Mouse (Mus musculus): ENCODE data around the gene Tex261. TPM values are rescaled to one million over a fixed set of nuclear protein-coding genes. Genes with fewer than 3 reads are reported as not detected.

Tex261 gene
- polyA plus RNA-seq, 1 experiment from 2014 or later = 108 TPM

DNA sequence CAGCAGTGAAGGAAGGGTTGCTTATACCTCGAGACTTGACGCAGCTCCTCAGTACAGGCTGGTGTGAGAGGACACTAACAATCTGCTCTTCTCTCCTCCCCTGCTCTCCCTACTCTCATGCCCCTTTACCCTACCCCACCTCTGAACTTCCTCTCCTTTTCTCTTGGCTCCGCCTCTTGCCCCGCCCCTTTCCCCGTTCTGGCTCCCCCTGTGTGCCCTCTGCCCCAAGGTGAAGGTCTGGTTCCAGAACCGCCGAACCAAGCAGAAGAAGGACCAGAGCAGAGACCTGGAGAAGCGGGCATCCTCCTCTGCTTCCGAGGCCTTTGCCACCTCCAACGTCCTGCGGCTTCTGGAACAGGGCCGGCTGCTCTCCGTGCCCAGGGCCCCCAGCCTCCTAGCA lies 38.3 kb downstream of the Tex261 start:
- H3K9ac ChIP-seq (ENCODE audit: low read depth, low read length) = no peak overlapping the region
- H3K27ac ChIP-seq = no peak overlapping the region
- no peak for TF ChIP-seq CTCF (IDR thresholded peaks at IDR 0.05; ENCODE audit: low read depth)
- 33% methylated on average over 12 of the region's 13 CpGs for WGBS
- no peak overlapping the region for H3K4me3 ChIP-seq (replicated peaks; ENCODE audit: low read depth, low read length)
- H3K36me3 ChIP-seq (ENCODE audit: insufficient read depth, low read length) = no peaks in the 10 kb centered on the region
- ATAC-seq (replicated peaks; ENCODE audit: low FRiP score, low read depth) = no peak
- no peak overlapping the region for H3K4me2 ChIP-seq (ENCODE audit: low read length)
- no peaks in the 10 kb centered on the region for H3K9me3 ChIP-seq (replicated peaks; ENCODE audit: low read length)
- no peak for DNase-seq (ENCODE audit: low spot score)
- no peaks in the 10 kb centered on the region for H3K27me3 ChIP-seq (ENCODE audit: insufficient read depth, low read length)
- H3K4me1 ChIP-seq (replicated peaks; ENCODE audit: insufficient read depth, low read length) = no peaks in the 10 kb centered on the region

DNA sequence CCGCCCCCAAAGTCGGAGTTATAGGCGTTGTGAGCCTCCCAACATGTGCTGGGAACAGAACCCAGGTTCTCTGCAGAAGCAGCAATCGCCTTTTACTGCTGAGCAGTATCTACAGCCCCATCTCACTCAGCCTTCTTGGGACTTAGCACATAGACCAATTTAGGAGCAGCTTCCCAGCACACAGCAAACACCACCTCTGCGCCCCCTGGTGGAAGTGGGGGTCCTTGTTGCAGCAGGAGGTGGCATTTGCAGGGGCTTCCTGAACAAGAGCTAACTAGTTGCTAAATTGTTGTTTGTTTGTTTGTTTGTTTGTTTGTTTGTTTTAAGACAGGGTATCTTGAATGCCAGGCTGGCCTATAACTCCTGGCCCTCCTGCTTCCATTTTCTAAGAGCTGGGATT lies 44.5 kb downstream of the Tex261 start:
- Histone ChIP-seq H3K4me1 (replicated peaks; ENCODE audit: insufficient read depth, low read length) (no peaks in the 10 kb centered on the region), H3K4me2 (ENCODE audit: low read length) (no peak overlapping the region), H3K9ac (ENCODE audit: low read depth, low read length) (no peak overlapping the region), H3K27me3 (ENCODE audit: insufficient read depth, low read length) (no peaks in the 10 kb centered on the region), H3K9me3 (replicated peaks; ENCODE audit: low read length) (no peaks in the 10 kb centered on the region), H3K27ac (no peak overlapping the region), H3K36me3 (ENCODE audit: insufficient read depth, low read length) (no peaks in the 10 kb centered on the region), H3K4me3 (replicated peaks; ENCODE audit: low read depth, low read length) (no peak overlapping the region)
- 29% methylated on average over 5 of the region's 5 CpGs for WGBS
- TF ChIP-seq CTCF (IDR thresholded peaks at IDR 0.05; ENCODE audit: low read depth) = peak; percentile 80
- DNase-seq (ENCODE audit: low spot score) (peak; percentile 76), ATAC-seq (replicated peaks; ENCODE audit: low FRiP score, low read depth) (no peak)

DNA sequence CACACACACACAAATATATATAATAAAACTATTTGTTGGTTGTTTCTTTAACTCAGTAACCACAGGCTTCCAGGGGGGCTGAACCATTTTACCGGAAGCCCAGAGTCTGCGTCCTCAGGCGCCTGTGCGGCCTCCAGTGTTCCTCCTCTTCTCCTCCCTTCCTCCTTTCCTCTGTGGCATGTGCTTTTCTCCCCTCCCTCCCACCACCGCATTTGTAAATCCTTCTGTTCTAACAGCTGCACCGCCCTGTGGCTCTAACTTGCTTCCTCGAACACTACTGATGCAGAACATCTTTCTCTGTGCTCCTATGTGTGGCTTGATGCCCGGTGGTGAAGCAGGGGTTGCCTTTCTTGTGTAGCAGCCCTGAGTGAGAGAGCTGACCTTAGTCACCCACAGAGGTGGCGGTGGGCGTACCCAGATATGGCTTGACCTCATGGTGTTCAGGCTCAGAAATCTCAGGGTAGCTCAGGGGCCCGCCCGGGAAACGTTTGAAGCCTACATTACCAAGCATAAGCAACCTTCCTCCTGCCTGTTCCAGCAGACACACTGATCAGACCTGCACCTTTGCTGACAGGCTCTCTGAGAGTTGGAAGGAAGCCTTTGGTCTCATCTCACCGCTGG lies 46.2 kb downstream of the Tex261 start:
- Histone ChIP-seq H3K4me1 (replicated peaks; ENCODE audit: insufficient read depth, low read length) (no peaks in the 10 kb centered on the region), H3K27ac (no peak overlapping the region), H3K36me3 (ENCODE audit: insufficient read depth, low read length) (no peaks in the 10 kb centered on the region), H3K4me2 (ENCODE audit: low read length) (no peak overlapping the region), H3K9ac (ENCODE audit: low read depth, low read length) (no peak overlapping the region), H3K4me3 (replicated peaks; ENCODE audit: low read depth, low read length) (no peak overlapping the region), H3K27me3 (ENCODE audit: insufficient read depth, low read length) (no peaks in the 10 kb centered on the region; the same call in 1 of the 2 replicates), H3K9me3 (replicated peaks; ENCODE audit: low read length) (no peaks in the 10 kb centered on the region)
- DNase-seq (ENCODE audit: low spot score) = no peak
- no peak for ATAC-seq (replicated peaks; ENCODE audit: low FRiP score, low read depth)
- no peak for TF ChIP-seq CTCF (IDR thresholded peaks at IDR 0.05; ENCODE audit: low read depth)
- 60% methylated on average over 14 of the region's 14 CpGs for WGBS

DNA sequence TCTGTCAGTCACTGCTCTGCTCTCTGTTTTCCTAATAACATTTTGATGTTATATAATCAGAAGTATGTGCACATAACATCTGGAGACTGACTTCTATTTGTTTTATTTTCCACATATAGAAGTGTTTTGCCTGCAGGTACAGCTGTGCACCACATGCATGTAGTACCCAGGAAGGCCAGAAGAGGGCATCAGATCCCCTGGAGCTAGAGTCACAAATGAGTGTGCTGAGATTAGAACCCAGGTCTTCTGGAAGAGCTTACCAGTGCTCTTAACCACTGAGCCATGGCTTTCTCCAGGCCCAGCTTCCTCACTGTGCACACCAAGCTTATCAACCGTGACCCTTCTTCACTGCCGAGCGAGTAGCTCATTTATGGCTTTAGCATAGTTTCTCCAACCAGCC lies 47.1 kb downstream of the Tex261 start:
- Histone ChIP-seq H3K4me3 (replicated peaks; ENCODE audit: low read depth, low read length) (no peak overlapping the region), H3K27ac (no peak overlapping the region), H3K27me3 (ENCODE audit: insufficient read depth, low read length) (peaks cover 3% of the 10 kb centered on the region), H3K9me3 (replicated peaks; ENCODE audit: low read length) (no peaks in the 10 kb centered on the region), H3K4me2 (ENCODE audit: low read length) (no peak overlapping the region), H3K4me1 (replicated peaks; ENCODE audit: insufficient read depth, low read length) (no peaks in the 10 kb centered on the region), H3K36me3 (ENCODE audit: insufficient read depth, low read length) (no peaks in the 10 kb centered on the region), H3K9ac (ENCODE audit: low read depth, low read length) (no peak overlapping the region)
- DNase-seq (ENCODE audit: low spot score) (no peak), ATAC-seq (replicated peaks; ENCODE audit: low FRiP score, low read depth) (no peak)
- peak; percentile 68 for TF ChIP-seq CTCF (IDR thresholded peaks at IDR 0.05; ENCODE audit: low read depth)
- 59% methylated on average over 3 of the region's 3 CpGs for WGBS

DNA sequence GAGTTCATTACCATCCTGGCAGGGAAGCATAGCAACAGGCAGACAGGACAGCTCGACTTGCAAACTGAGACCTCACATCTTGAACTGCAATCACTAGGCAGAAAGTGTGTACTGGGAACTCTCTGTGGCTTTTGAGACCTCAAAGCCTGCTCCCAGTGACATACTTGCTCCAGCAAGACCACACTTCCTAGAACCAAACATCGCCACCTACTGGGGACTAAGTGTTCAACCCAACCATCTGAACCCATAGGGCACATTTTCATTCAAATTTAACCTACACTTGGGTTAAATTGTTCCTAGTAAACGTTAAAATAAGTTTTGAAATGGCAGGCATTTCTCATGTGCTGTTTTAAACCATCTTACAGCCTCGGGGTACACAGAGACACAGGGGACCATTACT lies 48.4 kb downstream of the Tex261 start:
- no peak overlapping the region for H3K27ac ChIP-seq
- DNase-seq (ENCODE audit: low spot score) (no peak), ATAC-seq (replicated peaks; ENCODE audit: low FRiP score, low read depth) (no peak)
- peak; percentile 51 for TF ChIP-seq CTCF (IDR thresholded peaks at IDR 0.05; ENCODE audit: low read depth)
- H3K4me2 ChIP-seq (ENCODE audit: low read length) = no peak overlapping the region
- no peak overlapping the region for H3K9ac ChIP-seq (ENCODE audit: low read depth, low read length)
- H3K27me3 ChIP-seq (ENCODE audit: insufficient read depth, low read length) = peaks cover 14% of the 10 kb centered on the region
- H3K4me3 ChIP-seq (replicated peaks; ENCODE audit: low read depth, low read length) = no peak overlapping the region
- no peaks in the 10 kb centered on the region for H3K4me1 ChIP-seq (replicated peaks; ENCODE audit: insufficient read depth, low read length)
- WGBS = 45% methylated on average over 4 of the region's 4 CpGs
- H3K36me3 ChIP-seq (ENCODE audit: insufficient read depth, low read length) = no peaks in the 10 kb centered on the region
- H3K9me3 ChIP-seq (replicated peaks; ENCODE audit: low read length) = no peaks in the 10 kb centered on the region

DNA sequence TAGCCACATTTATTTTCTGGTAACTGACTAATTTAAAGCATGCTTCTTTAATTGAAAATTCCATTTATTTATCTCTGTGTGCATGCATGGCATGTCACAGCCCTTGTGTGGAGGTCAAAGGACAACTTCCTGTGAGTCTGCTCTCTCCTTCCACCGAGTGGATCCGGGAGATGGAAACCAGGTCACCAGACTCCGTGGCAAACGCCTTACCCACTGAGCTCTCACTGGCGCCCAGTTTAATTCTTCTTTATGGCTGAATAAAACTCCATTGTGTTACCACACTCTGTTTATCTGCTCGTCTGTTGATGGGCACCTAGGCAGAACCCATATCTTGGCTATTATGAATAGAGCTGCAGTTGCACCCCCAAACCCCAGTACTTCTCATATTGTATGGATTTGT lies 53.1 kb downstream of the Tex261 start:
- WGBS = 11% methylated on average over 6 of the region's 6 CpGs
- ATAC-seq (replicated peaks; ENCODE audit: low FRiP score, low read depth) = no peak
- H3K9ac ChIP-seq (ENCODE audit: low read depth, low read length) = no peak overlapping the region

More for the DNA sequence above, 53.1 kb downstream of the Tex261 start:
- no peak for TF ChIP-seq CTCF (IDR thresholded peaks at IDR 0.05; ENCODE audit: low read depth)
- DNase-seq (ENCODE audit: low spot score) = no peak
- Histone ChIP-seq H3K27me3 (ENCODE audit: insufficient read depth, low read length) (peaks cover 57% of the 10 kb centered on the region), H3K27ac (no peak overlapping the region), H3K9me3 (replicated peaks; ENCODE audit: low read length) (no peaks in the 10 kb centered on the region), H3K36me3 (ENCODE audit: insufficient read depth, low read length) (no peaks in the 10 kb centered on the region), H3K4me2 (ENCODE audit: low read length) (no peak overlapping the region), H3K4me3 (replicated peaks; ENCODE audit: low read depth, low read length) (no peak overlapping the region), H3K4me1 (replicated peaks; ENCODE audit: insufficient read depth, low read length) (no peaks in the 10 kb centered on the region)

Other genes with a start within 250 kb of the Tex261 start
- 21.8 and 28.8 TPM in 2 replicates for gene Actg2, start 239.5 kb downstream of the Tex261 start, polyA plus RNA-seq (2015; fragmentation: Nextera tagmentation; extraction: Ambion mirVana)
- gene Stambp, start 203.1 kb downstream of the Tex261 start, polyA plus RNA-seq (2015; fragmentation: Nextera tagmentation; extraction: Ambion mirVana) = 30.2 and 31.2 TPM in 2 replicates
- gene Clec4f, start 119.6 kb downstream of the Tex261 start, polyA plus RNA-seq (2015; fragmentation: Nextera tagmentation; extraction: Ambion mirVana) = not detected in 2 replicates
- not detected in 2 replicates for gene Cd207, start 98.0 kb downstream of the Tex261 start, polyA plus RNA-seq (2015; fragmentation: Nextera tagmentation; extraction: Ambion mirVana)
- gene Vax2, start 64.5 kb downstream of the Tex261 start, polyA plus RNA-seq (2015; fragmentation: Nextera tagmentation; extraction: Ambion mirVana) = not detected in 2 replicates
- 14.2 and 17.0 TPM in 2 replicates for gene Atp6v1b1, start 32.8 kb downstream of the Tex261 start, polyA plus RNA-seq (2015; fragmentation: Nextera tagmentation; extraction: Ambion mirVana)
- gene Ankrd53, start 13.2 kb downstream of the Tex261 start, polyA plus RNA-seq (2015; fragmentation: Nextera tagmentation; extraction: Ambion mirVana) = 0.17 and 0.33 TPM in 2 replicates
- gene Nagk, start 19.2 kb upstream of the Tex261 start, polyA plus RNA-seq (2015; fragmentation: Nextera tagmentation; extraction: Ambion mirVana) = 56.8 and 60.0 TPM in 2 replicates
- 10.8 and 12.1 TPM in 2 replicates for gene Paip2b, start 55.9 kb upstream of the Tex261 start, polyA plus RNA-seq (2015; fragmentation: Nextera tagmentation; extraction: Ambion mirVana)
- gene Zfp638, start 91.3 kb upstream of the Tex261 start, polyA plus RNA-seq (2015; fragmentation: Nextera tagmentation; extraction: Ambion mirVana) = 44.5 and 49.0 TPM in 2 replicates
- gene Dysf, start 232.8 kb upstream of the Tex261 start, polyA plus RNA-seq (2015; fragmentation: Nextera tagmentation; extraction: Ambion mirVana) = 12.0 and 13.8 TPM in 2 replicates

Data from kidney, postnatal 0 days (tissue).